Mouse (Mus musculus) ZHBTc4 (cell line): ENCODE measurements around the gene A830031A19Rik.

Experiments used
- DNase-seq: peaks from one replicate; pipeline ENCODE4 v3.0.0-alpha.2; 2011; ENCODE audit warnings: low read depth, low spot score

Gene A830031A19Rik

DNA sequence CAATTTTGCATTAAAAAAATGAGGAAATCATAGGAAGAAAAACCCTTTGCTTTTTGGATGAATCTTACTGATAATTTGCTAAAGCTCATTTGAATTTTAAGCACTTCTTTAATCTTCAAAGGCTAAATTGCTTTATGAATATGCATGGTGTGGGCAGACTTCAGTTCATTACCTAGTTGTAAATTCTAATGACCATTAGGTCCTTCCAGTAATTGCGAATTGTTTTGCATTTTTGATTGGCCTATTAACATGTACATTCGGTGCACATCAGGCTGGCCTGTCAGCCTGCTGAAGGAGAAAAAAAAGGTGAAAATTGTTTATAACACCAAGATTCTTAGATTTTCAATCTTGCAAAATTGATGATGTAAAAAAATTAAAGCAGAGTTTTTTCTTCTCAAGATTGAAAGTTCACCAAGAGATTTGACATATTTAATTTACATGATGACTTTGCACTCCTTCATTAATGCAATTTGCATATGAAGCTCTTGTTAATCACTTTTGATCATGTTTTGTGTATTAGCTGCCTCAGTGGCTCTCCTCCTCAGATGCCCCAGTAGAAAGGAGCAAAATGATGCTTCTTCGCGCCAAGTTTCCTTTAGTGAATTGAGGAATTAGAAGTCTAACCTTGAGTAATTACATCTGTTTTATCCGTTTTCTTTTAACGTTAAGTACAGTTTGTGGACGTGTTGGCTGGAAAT lies 21.0 kb upstream of the A830031A19Rik start:
- no peak for DNase-seq

DNA sequence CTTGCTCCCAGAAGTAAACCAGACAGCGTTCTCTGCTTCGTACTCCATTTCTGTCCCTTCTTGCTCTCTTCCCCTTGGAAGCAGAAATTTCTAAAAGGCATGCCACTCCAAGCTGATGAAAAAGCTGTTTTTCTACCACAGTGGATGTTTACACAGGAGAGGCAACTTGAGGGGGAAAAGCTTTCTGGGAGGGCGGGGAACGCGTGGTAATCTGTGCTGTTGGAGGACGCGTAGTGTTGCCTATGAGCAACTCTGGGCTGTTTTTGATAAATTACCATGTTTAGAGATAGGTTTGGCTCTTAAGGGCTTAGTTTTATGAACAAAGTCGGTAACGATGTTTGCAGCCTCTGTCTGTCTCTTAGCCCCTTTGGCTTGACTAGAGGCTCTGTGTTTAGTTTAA lies 20.4 kb upstream of the A830031A19Rik start:
- DNase-seq: no peak

DNA sequence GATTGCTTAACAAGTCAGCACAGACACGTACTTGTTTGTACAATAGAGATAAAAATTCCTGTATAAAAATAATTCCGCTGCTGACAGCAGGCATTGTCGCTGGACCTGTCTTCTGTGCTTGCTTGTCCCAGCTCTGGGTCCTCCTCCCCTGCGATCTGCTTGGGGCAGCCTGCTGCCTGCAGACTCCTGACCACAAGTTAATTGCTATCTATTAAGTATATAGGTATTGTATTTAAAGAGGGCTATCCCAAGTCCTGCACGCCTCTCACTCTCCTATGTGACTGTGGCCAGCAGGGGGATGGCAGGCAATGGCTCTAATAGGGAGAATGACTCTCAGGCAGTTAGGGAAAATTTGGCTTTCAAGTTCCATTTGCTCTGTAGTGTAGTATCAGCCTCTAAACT lies 19.2 kb upstream of the A830031A19Rik start:
- no peak for DNase-seq

DNA sequence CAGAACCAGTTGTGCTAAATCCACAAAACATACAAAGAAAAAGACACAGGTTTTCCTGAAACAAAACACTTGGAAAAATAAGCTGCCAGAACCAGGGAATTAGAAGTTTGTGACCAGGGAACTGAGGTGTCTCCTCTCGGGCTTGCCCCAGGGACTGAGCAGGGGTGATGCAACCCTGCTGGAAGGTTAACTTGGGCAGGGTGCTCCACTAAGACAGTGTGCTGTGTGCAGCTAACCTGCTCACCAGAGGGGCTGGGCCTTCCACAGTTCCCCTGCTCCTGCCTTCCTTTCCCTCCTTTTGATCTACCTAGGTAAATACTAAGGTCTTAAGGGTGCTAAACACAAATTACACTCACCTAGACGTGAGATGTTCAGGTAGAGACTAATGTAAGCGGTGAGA lies 17.8 kb upstream of the A830031A19Rik start:
- no peak for DNase-seq

DNA sequence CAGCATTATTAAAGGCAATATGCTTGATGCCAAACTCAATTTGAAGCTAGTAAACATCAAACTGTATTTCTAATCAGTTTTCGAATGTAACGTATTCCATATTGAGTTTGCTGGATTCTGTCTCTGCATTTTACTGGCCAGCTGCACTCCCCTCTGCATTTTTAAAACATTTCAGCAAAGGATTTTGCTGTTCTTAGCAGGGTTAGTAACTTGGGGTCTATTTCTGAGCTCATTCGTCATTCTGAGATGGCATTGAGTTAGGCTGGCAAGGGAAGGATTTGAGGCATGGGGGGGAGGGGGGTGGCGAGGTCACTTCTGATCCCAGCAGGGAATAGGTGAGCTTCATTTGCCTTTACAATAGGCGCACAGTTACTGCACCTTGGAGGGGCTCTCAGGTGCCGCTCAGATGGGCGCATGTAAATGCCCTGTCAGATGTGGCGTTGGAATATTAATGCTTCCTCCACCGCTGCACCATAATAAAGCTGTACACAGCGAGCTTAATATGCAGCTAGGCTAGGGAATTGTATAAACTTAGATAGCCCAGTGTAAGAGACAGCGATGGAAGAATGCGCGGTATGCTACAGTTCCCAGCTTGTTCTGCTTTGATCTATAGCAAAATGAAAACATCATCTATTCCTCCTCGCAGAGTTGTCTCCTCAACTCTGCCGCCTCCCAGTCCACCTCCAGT lies 16.7 kb upstream of the A830031A19Rik start:
- no peak for DNase-seq

DNA sequence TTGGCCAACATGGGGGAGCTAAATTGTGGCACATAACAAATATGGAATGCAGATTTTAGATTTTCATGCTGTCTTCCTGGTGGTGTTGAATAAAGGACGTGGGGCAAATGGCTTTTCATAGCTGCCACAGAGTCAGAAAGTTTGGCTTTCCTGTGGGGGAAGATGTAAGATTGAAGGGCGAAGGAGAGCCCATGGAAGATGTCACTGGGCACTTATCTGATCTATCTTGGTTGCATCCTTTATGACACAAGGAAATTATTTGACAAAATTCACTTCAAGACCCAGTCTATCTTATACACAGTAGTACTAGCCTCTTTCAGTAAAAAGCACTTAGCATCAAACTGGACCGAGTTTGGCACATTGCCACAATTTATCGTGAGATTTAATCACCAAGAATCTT lies 15.6 kb upstream of the A830031A19Rik start:
- DNase-seq: no peak

DNA sequence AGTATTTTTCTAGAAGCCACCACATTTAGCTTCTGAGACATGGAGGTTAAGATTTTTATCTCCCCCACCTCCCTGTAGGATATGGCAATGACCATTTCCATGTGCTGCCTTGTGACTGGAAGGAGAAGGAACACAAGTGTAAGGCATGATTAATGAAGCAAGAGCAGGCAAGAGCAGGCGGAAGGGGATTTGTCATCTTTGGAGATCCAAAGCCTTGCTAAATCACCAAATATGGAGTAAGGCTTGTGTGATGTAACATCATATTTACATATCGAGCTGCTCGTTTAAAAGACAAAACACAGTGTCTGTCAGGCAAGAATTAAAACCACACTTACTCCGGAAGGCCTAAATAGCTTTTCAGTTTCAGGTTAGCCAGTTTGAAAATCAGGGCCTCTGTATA lies 12.2 kb upstream of the A830031A19Rik start:
- no peak for DNase-seq

DNA sequence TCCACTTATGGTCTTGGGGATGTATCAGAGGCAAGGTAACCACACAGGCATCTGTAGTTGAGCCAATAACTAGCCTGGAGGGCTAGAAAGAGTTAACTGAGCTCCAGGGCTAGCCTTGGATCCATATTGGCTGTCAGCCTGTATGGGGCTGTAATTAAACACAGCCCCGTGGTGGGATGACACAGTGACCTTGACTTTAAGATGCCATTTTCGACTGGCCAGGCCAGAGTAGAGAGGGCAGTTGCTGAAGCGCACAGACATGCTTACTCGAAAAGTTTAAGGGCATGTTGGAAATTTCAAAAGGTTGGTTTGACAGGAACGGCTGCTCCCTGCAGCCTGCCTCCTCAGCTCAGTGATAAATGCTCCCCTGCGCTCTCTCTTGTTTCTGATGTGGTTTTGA lies 11.1 kb upstream of the A830031A19Rik start:
- DNase-seq: no peak

DNA sequence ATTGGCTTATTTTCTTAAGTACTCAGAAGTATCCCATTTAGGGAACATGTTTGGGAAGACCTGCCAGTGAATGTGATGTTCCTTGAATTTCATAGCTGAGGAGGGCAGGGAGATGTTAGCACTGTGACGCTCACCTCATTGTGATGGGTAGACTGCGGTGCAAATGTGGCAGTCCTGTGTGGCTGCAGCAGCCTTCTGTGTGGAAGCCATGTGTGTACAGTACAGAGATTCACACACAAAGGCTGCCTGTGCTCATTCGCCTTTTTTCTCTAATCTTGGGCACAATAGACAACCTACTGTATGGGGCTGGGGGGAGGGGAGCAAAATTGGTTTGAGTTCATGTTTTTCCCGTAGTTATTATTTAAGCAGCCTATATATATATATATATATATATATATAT lies 9.7 kb upstream of the A830031A19Rik start:
- no peak for DNase-seq

DNA sequence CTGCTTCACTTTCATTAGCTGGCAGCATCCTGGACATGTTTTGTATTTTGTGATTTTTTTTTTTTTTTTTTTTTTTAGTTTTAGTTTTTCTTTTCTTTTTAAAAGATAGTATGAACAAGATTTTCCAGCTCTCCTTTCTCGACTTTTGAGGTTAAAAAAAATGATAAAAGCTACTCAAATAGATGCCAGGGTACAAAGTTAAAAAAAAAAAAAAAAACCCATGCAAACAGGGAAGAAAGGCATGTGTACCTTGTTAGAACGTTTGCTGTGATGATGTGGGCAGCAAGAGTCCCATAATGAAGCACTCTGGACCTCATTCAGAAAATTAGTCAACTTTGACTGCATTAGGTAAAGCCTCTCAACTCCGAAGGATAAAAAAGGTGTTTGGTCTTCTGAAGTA lies 9.2 kb upstream of the A830031A19Rik start:
- DNase-seq: no peak

DNA sequence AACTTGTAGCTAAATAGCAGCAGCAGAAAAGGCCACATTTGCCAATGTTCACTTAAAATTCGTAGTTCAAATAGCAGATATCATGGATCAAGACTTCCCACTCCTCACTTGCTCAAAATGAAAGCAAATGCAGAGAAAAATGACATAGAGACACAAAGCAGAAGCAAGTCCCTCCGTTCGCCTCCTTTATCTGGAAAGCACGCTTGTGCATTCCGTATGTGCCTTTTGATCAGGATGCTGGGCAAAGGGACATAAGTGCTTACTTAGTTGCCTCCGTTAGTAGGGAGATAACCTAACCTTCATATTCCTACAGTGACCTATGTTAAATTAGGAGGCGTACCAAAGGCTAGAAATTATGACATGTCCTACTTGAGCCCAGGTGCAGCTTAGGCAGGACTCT lies 8.6 kb upstream of the A830031A19Rik start:
- no peak for DNase-seq

DNA sequence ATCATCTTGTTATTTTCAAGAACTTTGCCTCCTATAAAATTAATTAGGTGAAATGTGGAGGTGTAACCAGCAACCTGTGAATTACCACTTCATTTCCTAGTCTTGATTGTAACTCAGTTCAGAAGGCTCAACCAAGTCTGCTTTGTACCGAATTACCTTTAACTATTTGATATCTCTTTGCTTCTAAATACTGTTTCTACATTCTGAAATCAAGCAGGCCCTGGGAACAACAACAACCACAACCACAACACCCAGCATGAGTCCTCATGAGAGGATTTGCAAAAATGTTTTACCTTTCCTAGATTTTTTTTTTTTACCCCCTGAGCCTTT lies 8.2 kb upstream of the A830031A19Rik start:
- DNase-seq: no peak

DNA sequence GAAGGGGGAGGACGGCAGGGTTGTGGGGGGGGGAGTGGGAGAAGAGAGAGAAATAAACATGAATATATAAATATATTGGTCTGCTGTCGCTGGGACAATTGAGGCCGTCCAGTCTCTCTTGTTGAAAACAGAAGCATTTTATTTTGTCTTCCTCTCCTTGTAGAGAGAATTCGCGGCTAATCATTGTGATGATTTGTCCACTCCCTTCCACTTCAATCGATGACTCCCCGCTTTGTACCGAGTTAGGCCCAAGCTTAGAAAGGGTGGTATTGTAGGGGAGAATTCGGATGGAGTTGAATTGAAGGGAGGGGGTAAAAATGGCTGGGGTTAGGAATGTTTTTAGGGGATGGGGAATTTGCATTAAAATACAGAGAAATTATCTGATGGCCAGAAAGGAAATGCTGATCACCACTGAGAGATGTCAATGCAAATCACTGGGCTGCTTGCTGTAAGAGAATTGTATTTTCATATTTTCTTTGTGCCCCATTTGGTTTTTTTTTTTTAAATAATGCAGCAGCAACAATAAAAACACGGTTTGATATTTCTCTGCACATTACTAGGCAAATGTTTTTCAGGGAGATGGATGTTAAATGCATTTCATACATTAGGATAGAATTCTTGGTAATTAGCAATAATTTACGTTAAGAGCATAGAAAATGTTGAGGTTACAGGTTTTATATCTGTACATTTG lies 7.7 kb upstream of the A830031A19Rik start:
- DNase-seq: no peak

DNA sequence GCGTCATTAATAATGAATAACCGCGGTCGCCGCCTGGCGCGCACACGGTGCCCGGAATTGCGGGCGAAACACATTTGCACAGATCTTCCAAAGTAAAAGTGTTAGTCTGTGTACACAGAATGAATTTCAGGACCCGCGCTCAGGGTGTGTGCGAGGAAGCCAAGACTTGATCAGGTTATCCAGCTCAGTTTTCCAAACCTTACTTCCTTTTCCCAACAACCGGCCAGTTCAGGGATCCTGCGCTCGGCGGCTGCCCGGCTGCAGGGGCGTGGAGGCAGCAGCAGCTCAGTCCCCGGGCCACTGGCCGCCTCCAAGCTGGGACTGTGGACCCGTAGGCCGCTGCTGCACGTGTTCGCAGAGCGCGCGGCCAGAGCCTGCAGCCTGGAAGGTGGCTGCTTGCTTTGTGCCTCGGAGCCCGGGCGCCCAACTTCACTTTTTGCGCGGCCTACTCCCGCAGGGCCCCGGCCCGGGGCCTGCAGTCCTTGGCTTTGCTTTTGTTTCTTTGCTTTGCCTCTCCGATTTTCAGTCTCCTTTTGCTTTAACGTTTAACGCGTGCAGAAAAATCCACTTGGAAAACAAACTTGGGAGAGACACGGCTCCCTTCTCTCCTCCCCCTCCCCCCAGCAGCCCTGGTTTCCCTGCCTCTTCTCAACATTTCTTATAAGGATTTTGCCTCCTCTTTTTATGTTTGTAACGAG lies 7.0 kb upstream of the A830031A19Rik start:
- DNase-seq: peak; percentile 80

DNA sequence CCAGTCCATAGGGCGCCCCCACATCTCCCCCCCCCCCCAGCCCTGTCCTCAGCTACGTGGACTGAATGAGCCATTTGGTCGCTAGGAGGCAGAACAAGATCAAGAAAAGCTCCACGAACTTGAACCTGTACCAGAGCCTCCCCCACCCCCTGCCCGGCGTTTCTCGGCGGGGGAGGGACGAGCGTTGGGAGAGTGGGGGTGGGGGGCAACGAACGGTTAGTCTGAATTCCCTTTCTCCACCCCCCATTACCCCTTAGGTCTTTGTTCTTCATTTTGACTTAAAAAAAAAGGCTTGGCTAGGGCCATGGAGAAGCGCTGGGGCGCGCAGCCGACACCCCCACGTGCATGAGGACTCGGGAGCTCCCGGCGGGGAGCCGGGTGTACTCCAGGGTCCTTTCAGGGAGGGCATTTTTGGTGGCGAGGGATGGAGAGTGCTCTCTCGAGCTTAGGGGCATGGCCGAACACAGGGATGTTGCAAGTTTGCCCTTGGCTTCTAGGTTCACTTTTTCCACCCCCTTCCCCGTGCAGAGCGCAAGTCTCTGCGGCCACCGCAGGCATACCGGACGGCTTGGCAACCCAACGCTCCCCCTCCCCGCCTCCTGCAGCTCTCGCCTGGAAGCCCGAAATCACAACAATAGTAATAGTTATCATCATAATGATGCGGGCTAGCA lies 6.3 kb upstream of the A830031A19Rik start:
- DNase-seq: peak; percentile 82

DNA sequence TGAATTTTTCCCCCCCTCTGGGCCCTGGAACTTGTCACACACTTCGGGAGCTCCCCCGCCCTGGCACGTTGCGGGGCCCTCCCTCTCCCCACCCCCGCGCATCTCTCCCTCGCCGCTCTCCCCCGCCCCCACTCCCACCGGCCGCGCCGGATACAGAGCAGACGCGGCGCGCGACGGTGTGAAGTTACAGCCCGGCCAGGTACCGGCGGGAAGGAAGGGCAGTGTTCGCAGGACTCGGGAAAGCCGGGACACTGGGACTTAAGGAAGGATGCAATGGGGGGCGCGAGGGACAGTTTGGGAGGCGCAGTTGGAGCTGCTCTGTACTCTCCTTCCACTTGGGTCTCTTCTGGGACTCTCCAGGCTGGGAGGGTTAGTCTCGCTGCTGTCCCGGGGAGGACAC lies 5.7 kb upstream of the A830031A19Rik start:
- DNase-seq: peak; percentile 60

DNA sequence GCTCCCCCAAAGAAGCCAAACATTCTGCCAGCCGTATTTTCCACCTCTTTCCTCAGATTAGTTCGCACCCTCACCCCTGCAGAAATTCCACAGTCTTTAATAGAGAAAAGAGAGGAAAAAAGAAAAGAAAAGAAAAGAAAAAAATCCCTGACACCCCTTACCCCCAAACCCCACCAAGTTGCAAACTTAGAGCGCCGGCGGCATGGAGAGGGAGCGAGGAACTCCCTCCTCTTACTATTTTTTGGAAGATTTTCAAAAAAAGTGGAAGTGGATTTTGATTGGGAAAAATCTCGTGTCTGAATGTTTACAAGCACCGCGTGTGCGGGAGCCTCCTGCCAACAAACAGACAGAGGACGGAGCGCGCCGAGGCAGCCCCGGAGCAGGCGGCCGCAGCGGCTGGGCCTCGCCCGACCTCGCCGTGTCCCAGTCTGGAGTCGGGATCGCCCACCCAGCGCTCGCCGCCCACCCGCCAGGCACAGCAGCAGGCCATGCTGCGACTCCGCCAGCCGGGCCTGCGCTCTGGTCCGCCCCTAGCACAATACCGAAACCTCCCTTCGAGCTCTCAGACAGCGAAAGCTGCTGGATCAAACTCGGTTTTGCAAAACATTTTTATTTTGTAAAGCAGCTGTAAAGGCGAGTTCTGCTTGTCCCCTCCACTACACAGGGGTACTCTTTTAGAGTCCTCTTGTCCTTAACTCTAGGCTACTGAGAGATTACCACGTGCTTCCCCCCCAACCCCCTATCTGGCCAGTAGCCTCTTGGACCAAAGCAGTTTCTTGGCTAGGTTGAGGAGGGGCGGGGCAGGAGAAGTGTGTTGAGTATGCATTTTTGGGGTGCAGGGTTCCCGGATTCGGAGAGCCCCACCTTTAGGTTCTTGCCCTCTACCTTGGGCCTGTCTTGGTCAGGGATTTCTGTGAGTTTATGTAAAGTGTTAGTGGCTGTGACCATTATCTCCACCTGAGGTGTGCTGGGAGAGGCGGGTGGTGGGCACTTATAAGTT lies 4.8 kb upstream of the A830031A19Rik start:
- peak; percentile 68 for DNase-seq

DNA sequence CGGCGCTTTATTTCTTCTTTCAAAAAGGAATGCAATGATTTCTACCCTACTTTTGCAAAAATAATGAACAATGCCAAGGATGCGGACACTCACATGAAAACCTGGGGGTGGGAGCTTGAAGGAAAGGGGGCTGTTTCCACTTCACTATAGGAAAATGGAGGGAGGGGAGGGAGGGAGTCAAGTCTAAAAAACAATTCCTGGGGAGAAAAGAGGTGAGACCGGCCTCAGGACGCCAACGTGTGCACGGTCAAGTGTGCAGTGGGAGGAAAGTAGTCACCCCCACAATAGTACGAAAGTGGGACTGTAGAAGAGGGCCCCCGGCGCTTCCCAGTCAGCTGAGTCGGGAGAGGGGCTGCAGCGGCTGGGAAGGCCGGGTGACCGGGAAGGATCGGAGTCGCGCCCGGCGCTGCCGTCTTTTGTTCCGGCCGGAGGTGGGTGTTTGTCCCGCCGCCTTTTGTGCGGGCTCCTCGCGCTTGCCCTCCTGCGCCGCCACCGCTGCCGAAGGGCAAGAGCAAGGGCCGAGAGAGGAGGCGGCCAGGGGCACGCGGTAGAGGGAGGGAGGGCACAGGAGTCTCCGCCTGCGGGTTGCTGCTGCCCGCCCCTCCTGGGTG lies 4.0 kb upstream of the A830031A19Rik start:
- peak; percentile 76 for DNase-seq

DNA sequence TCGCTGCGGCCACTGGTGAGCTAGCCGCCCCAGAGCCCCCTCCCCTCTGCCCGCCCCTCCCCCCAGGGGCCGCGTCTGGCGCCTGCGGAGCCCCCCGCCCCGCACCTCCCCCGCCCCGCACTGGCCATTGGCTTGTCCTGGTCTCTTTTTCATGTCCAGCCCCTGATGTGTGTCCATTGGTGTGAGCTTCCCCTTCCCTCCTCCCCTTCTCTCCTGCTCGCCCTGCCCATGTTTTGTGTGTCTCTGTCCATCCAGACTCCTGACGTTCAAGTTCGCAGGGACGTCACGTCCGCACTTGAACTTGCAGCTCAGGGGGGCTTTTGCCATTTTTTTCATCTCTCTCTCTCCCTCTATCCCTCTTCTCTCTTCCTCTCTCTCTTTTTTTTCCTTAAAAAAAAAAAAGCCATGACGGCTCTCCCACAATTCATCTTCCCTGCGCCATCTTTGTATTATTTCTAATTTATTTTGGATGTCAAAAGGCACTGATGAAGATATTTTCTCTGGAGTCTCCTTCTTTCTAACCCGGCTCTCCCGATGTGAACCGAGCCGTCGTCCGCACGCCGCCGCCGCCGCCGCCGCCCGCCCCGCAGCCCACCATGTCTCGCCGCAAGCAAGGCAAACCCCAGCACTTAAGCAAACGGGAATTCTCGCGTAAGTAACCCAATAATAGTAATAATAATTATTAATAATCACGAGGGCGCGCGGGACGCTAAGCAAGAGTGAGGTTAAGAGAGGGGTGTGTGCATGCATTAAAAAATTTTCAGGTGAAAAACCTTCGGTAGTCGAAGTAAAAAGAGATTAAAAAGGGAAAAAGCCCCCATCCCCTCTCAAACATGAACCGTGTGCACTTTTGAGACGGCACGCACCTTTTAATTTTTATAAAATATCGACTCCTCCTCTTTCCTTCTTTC lies 3.2 kb upstream of the A830031A19Rik start, which contains the start of gene Bcl11a:
TSS of gene Bcl11a (plus strand) at position 262 of the 911 bp plus-strand sequence.
- DNase-seq: peak; percentile 52
